Mouse (Mus musculus) olfactory bulb, adult 2 months (tissue): ENCODE results near the gene Izumo1r. TPM values are rescaled to one million over a fixed set of nuclear protein-coding genes. Genes with fewer than 3 reads are reported as not detected.

ENCODE experiments used
- H3K27ac ChIP-seq: fragments of 200-500 bp; 2 replicates; pipeline ENCODE4 v1.5.1; 2012; ENCODE audit warnings: low read depth, low read length; ENCODE audit not compliant: insufficient read depth
- H3K4me1 ChIP-seq: fragments of 200-500 bp; 2 replicates; pipeline ENCODE4 v1.6.1; 2012; ENCODE audit warnings: low read length; ENCODE audit not compliant: control insufficient read depth, insufficient read depth
- H3K4me3 ChIP-seq: fragments of 200-500 bp; 2 replicates; pipeline ENCODE4 v1.5.1; 2012; ENCODE audit warnings: mild to moderate bottlenecking, low read depth, low read length, moderate library complexity; ENCODE audit not compliant: insufficient read depth
- CTCF ChIP-seq: fragments of 200-500 bp; IDR thresholded peaks from 2 replicates; pipeline ENCODE4 v1.5.1; 2012; ENCODE audit warnings: low read depth, mild to moderate bottlenecking, low read length, moderate library complexity; ENCODE audit not compliant: insufficient read depth
- POLR2A ChIP-seq: fragments of 200-500 bp; IDR thresholded peaks from 2 replicates; pipeline ENCODE4 v1.6.1; 2012; ENCODE audit warnings: mild to moderate bottlenecking, low read depth, low read length, moderate library complexity; ENCODE audit not compliant: insufficient read depth
- WGBS: fragments of 180-500 bp; shearing (Covaris S2); methylation state at CpG from one replicate; pipeline ENCODE4 v1.1.7; 2018; 5-methylcytosine and 5-hydroxymethylcytosine counted together
- polyA plus RNA-seq: library from polyadenylated mRNA; stranded (reverse); fragments of >200 nt; gene quantifications from 2 replicates; pipeline ENCODE4 v1.2.4, GENCODE M21; 2012; ENCODE audit warnings: low replicate concordance; ENCODE audit not compliant: missing spikeins, insufficient read depth, insufficient read length

Izumo1r gene
- polyA plus RNA-seq, 1 experiment = not detected

DNA sequence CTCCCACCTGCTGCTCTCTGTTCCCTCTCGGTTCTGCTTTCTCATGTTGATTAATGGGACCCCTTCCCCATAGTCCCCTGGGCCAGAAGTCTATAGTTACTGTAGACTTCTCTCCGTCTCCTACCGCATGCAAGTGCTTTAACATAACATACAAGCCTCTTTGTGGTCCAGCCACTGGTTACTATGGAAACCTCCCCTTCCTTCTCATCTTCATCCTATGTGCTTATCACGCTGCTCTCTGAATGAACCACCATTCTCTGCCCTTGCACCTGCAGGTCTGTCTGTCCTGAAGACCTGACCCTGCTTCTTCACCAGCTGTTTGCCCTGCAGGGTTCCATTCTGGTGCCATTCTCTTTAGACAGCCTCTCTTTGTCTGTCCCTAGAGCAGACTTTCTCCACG is 6.2 kb upstream of the Izumo1r start:
- H3K4me3 ChIP-seq = no peak overlapping the region
- TF ChIP-seq CTCF (no peak), POLR2A (no peak)
- WGBS = 50% methylated on average over 5 of the region's 5 CpGs
- no peak overlapping the region for H3K27ac ChIP-seq
- peaks cover 11% of the 10 kb centered on the region for H3K4me1 ChIP-seq

DNA sequence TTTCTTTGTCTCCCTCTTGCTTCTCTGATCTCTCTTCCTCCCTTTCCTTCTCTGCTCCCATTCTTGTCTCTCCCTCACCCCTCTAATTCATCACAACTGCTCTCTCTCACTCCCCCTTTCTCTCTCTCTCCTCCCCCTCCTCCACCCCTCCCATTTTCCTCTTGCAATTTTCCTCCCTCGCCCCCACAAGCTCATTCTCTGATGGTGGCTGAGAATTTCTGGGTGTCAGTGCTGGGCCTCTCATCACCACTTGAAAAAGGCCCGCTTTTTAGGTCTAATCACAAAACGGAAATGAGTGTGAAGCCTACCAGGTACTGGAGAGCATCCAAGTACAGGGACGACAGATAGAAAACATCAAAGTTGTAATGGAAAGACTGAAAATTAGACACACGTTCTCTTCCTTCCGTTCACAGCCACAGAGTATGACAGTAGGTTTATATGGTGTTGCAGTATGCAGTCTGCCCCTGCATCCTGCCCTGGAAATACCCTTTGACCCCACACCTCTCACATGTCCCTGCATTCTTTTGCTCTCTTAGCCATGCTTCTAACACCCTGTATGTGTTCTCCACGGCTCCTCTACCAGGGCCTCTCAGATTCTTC is 4.2 kb upstream of the Izumo1r start:
- 51% methylated on average over 7 of the region's 7 CpGs for WGBS
- Histone ChIP-seq H3K4me1 (peaks cover 14% of the 10 kb centered on the region), H3K27ac (no peak overlapping the region), H3K4me3 (no peak overlapping the region)
- TF ChIP-seq CTCF (no peak), POLR2A (no peak)

DNA sequence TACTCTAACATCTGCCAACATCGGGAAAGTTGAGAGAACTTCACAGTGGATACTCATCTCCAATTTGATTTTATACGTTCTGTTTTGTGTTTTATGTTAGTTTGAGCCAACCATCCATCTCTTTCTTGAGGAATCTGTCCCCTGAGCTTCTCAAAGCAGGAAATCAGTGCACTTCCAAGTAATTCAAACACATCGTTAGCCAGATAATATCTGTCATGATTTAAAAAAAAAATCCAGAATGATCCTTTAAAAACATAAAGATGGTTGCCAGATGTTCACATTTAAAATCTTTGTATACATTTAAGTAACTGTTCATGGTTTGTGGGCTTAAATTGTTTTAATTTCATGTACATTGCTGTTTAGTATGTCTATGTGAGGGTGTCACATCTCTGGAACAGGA is 2.2 kb upstream of the Izumo1r start:
- 81% methylated on average over 3 of the region's 3 CpGs for WGBS
- TF ChIP-seq CTCF (no peak), POLR2A (no peak)
- Histone ChIP-seq H3K27ac (no peak overlapping the region), H3K4me3 (no peak overlapping the region), H3K4me1 (peaks cover 14% of the 10 kb centered on the region)

DNA sequence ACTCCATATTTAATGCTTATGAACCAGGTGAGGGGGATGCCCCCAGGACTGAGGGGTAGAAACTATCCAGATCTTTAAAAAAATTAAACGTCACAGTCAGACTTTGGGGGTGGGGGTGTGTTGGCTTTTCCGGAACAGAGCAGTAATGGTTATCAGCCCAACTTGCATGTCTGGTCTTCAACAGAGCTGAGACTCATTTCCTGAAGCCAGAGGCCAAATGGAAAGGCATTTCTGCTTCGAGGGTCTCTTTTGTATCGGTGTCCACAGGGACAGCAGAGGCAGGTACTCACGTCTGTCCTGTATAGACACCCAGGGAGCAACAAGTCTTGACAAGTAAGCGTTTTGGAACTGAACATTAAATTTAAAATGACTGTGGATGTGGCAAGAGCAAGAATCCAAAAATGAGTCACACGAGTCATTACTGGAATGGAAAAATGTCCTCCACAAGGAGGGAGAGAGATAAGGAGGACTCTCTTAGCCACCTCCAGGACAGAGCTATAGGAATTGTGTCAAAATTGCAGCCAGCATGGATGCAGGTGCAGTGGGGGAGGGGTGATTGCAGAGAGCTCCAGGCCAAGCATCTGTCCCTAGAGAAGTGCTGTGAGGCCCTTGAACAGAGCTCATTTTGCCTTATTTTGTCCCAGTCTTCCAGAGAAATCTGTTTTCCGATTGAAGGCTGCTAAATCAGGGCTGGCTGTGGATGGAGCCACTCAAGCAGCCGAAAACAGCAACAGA is 1.2 kb upstream of the Izumo1r start:
- Histone ChIP-seq H3K4me1 (peaks cover 14% of the 10 kb centered on the region), H3K27ac (no peak overlapping the region), H3K4me3 (no peak overlapping the region)
- WGBS = 65% methylated on average over 9 of the region's 9 CpGs
- no peak for TF ChIP-seq CTCF
- TF ChIP-seq POLR2A = no peak

DNA sequence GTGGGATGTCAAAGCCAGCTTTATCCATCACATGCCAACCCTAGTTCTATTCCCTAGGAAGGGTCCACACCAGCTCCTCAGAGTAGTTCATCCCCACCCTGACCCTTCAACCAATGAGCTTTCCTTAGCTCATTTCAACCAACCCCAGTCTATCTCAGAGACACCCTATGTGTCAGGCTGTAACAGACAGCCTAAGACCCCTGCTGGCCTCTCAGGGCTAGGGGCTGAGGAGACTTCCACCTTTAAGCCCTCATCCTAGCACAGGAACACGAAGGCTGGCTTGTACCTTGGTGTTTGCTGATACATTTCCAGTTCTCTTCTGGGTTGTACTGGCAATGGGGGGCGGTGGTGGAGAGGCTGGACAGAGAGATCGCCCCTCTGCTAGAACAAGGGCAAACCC is 743 bp downstream of the Izumo1r start:
- no peak for TF ChIP-seq POLR2A
- no peak for TF ChIP-seq CTCF
- 96% methylated on average over 3 of the region's 3 CpGs for WGBS
- Histone ChIP-seq H3K27ac (no peak overlapping the region), H3K4me3 (no peak overlapping the region), H3K4me1 (peaks cover 14% of the 10 kb centered on the region)

DNA sequence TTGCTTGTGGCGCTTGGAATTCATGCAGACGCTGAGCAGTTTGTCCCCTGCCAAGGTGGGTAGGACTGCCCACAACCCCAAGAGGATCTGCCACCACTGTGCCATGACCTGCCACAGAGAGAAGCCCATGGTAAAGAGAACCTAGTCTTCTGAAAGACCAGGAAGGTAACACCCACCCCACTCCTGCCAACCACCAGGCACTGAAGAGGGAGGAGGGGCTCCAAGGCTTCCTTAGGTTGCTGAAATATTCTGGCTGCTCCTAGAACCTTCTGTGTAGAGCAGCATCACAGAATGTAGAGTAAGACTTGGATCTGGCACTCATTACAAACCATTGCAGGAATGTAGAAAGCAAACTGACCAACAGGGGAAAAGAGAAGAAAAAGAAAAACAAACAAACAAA is 1.3 kb downstream of the Izumo1r start:
- TF ChIP-seq CTCF (no peak), POLR2A (no peak)
- no peak overlapping the region for H3K27ac ChIP-seq
- 93% methylated on average over 2 of the region's 2 CpGs for WGBS

DNA sequence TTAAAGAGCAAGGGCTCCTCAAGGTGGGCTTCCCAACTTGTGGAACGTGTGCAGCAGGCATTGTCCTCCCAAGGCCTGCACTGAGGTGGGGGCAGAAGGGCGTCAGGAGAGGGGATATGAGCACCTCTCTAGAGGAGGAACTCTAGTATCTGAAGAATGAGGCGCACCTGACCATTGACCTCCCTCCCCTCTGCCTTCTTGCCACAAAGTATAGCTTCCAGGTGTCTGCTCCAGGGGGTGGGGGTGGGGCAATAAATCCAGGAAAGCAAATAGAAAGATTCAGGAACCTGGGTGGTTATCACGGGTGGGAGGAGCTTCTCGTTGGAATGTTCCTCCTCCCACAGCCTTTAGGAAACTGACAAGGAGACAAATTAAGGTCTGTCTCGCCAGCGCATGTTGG is 2.0 kb downstream of the Izumo1r start:
- peaks cover 9% of the 10 kb centered on the region for H3K4me1 ChIP-seq
- H3K4me3 ChIP-seq = no peak overlapping the region
- 92% methylated on average over 7 of the region's 7 CpGs for WGBS
- no peak for TF ChIP-seq POLR2A
- no peak for TF ChIP-seq CTCF
- no peak overlapping the region for H3K27ac ChIP-seq

More for the DNA sequence above, 1.3 kb downstream of the Izumo1r start:
- H3K4me1 ChIP-seq = peaks cover 10% of the 10 kb centered on the region
- no peak overlapping the region for H3K4me3 ChIP-seq

DNA sequence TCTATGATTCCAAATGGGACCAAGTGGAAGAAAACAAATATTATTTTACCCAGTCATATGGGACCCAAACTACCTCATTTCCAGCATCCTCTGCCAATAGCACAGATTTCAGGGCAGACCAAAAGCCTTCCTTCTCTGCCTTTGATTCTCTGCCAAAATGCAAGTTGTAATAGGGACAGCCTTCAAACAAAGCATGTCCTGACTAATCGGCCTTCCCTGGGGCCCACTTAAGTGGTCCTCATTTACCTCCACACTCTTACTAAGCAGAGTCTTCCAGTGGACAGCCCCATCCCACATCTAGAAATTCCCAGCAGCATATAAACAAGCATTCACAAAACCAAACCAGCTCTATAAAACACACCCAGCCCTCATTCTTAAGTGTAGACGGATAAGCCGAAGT is 6.6 kb downstream of the Izumo1r start:
- Histone ChIP-seq H3K4me3 (no peak overlapping the region), H3K27ac (no peak overlapping the region), H3K4me1 (no peaks in the 10 kb centered on the region)
- WGBS = 65% methylated on average over 3 of the region's 3 CpGs
- TF ChIP-seq POLR2A = no peak
- TF ChIP-seq CTCF = no peak

DNA sequence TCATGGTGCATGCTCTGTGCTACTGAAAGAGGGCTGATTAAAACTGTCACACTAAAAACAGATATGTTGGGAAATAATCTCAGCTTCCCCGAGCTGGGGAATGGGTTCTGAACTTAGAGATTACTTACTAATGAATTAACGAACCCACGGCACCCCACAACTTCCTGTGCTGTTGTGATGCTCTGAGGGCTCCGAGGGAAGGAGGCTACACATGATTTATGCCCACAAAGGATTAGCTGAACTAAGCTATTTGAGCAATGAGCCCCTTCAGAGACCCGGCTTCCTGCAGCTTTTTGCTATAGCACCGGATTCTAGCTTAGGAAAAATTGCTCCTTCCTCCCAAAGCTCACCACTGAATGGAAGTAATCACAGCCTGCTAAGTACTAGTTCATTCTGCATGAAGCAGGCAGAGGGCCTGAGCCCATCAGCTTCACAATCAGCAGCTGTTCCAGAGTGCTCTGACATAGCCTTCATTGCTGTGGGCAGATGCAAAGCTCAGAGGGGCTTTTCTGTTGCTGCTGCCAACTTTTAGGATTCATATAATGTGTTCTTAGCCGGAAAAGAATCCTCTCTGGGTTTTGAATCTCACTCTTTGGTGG is 8.4 kb downstream of the Izumo1r start:
- TF ChIP-seq POLR2A (no peak), CTCF (no peak)
- no peaks in the 10 kb centered on the region for H3K4me1 ChIP-seq
- WGBS = 29% methylated on average over 7 of the region's 7 CpGs
- no peak overlapping the region for H3K4me3 ChIP-seq
- no peak overlapping the region for H3K27ac ChIP-seq
